Mouse (Mus musculus): ENCODE results near the gene 1700029P11Rik. TPM values are rescaled to one million over a fixed set of nuclear protein-coding genes. Genes with fewer than 3 reads are reported as not detected.
"Not testable (repeated sequence)": the region's sequence is repeated elsewhere in the genome, so short reads cannot be mapped to it uniquely, and the experiment has no call there.

Gene 1700029P11Rik
- polyA plus RNA-seq, 1 experiment from 2014 or later: not detected

DNA sequence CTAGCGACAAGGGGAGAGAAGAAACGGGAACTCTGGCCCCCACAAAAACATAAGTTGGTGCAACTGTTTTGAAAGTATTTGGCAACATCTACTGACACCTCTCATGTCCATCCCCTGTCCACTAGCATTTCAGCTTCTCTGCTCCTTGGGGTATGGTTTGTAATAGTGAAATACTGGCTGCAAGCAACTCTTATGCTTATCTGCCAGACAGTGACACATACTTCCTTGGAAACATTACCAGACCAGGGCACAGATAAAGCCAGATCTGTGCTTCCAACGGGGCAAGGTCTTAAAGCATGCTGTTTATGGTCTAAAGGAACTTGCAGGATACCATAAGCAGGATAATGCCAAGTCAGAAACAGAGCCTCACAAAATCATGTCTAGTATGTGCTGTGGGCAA is 21.4 kb upstream of the 1700029P11Rik start:
- Histone ChIP-seq H3K27me3 (no peaks in the 10 kb centered on the region), H3K36me3 (peaks cover 27% of the 10 kb centered on the region), H3K9me3 (replicated peaks) (no peaks in the 10 kb centered on the region), H3K9ac (peak overlapping the region; percentile 88), H3K27ac (peak overlapping the region; percentile 90), H3K4me2 (peak overlapping the region; percentile 100), H3K4me3 (replicated peaks) (no peak overlapping the region), H3K4me1 (replicated peaks) (peaks cover 34% of the 10 kb centered on the region)
- WGBS (ENCODE audit: insufficient replicate concordance): 55% methylated on average over 3 of the region's 3 CpGs
- ATAC-seq (ENCODE audit: low read depth) (no peak), DNase-seq (no peak)

DNA sequence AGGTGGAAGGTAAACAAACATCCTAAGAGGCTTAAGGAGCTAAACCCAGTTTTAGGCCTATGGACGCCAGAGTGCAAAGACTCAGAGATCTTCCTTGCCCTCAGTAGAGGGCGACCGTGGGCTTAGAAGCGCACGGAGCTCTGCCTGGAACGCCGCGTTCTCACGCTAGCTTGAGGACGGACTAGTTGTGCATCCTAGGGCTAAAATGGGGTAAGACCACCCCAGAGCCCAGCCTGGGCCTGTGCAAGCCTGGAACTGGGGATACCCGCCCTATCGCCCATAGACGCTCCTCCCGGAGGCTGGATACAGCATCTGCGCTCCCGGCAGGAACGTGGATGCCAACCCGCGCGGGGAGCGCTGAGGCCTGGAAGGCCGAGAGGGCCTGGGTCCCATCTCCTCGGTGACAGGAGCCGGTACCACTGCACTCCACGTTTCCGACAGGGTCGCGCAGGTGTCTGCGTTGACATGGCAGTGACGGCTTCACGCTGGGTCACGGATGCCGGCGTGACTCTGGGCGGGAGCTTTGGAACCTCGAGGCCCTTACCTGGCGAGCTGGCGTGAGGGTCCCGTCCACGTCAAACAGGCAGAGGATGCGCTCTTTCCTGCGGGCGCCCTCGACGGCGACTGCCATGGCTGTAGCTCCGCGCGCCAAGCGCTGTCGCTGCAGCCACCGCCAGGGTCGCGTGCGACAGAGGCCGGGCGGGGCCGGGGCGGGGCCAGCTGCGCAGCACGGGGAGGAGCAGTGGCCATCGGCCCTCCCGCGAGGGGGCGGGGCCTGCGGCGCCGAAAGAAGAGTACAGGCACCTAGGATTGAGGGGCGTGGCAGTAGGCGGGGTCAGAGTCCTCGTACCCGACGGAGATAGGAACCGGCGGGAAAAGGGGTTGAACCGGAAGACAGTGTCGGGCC is 19.9 kb upstream of the 1700029P11Rik start, which contains the start of gene Pmm1:
Gene Pmm1, minus strand, starts transcription at position 760 of the 907 bp plus-strand sequence.
- DNase-seq: peak; percentile 100
- WGBS (ENCODE audit: insufficient replicate concordance): under 1% methylated on average over 76 of the region's 77 CpGs
- no peaks in the 10 kb centered on the region for H3K27me3 ChIP-seq
- no peaks in the 10 kb centered on the region for H3K9me3 ChIP-seq (replicated peaks)
- H3K9ac ChIP-seq: peak within 1 kb of the TSS; percentile 88
- peaks cover 12% of the 10 kb centered on the region for H3K36me3 ChIP-seq
- peaks cover 34% of the 10 kb centered on the region for H3K4me1 ChIP-seq (replicated peaks)
- peak within 1 kb of the TSS; percentile 90 for H3K27ac ChIP-seq
- ATAC-seq (ENCODE audit: low read depth): peak; percentile 96
- H3K4me2 ChIP-seq: peak within 1 kb of the TSS; percentile 100
- peak within 1 kb of the TSS; percentile 81 for H3K4me3 ChIP-seq (replicated peaks)

DNA sequence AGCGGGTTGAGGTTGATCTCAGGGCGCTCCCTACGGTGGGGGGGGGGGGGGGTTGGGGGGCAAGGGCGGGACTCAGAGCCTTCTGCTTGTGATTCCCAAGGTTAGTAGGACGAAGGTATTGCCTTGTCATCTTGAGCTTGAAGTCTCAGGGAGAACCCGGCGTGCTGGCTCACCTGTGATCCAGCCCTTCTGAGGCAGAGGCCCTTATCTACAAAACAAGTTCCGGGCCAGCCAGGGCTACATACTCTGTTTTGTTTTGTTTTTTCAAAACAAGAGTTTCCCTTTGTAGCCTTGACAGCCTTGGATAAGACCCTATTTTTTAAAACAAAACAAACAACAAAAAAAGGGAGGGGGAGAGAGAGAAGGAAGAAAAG is 19.3 kb upstream of the 1700029P11Rik start:
- peak; percentile 72 for ATAC-seq (ENCODE audit: low read depth)
- H3K27ac ChIP-seq: peak overlapping the region; percentile 75
- no peaks in the 10 kb centered on the region for H3K9me3 ChIP-seq (replicated peaks)
- DNase-seq: no peak
- H3K4me3 ChIP-seq (replicated peaks): peak overlapping the region; percentile 81
- H3K4me2 ChIP-seq: peak overlapping the region; percentile 100
- under 1% methylated on average over 7 of the region's 8 CpGs for WGBS (ENCODE audit: insufficient replicate concordance)
- H3K9ac ChIP-seq: peak overlapping the region; percentile 62
- peaks cover 6% of the 10 kb centered on the region for H3K36me3 ChIP-seq
- peaks cover 34% of the 10 kb centered on the region for H3K4me1 ChIP-seq (replicated peaks)
- H3K27me3 ChIP-seq: no peaks in the 10 kb centered on the region

DNA sequence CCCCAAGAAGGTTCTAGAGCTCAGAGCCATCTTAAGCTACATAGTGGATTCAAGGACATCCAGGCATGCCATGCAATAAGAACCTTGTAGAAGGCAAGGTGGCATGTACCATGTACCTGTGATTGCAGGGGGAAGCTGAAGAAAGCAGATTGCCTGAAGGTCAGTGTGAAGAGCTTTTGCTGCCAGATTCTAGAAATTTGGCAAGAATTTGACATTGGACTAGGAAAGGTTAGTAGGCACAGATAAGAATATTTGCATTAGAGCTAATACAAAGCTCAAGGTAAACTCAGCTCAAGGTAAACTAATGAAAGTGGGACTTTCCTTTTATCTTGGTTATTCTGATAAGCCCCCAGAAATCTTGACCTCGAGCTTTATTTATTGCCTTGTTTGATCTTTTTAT is 16.1 kb upstream of the 1700029P11Rik start:
- H3K4me1 ChIP-seq (replicated peaks): peaks cover 30% of the 10 kb centered on the region

DNA sequence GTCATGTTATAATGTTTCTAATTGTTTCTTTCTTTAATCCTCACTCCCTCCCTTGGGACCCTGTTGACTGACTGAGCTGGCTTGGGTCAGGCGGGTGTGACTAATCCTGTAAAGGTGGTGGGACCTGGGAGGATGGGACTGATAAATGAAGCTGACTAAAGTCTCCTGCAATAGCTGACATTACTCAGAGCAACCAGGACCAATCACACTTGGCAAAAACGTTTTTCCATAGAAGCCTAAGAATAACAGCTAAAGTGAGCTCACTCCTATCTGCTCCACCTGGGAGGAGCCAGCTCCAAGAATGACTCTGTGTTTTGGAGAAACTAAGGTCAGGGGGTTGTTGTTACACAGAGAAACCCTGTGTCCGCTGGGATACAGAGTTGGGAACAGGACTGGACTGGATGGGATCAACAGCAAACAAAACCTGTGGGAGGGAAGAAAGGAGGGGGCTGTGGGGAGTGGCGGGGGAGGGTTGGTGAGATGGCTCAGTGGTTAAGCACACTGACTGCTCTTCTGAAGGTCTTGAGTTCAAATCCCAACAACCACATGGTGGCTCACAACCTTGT is 15.3 kb upstream of the 1700029P11Rik start:
- H3K4me1 ChIP-seq (replicated peaks): peaks cover 29% of the 10 kb centered on the region
- ATAC-seq (ENCODE audit: low read depth) (no peak), DNase-seq (no peak)
- H3K4me2 ChIP-seq: no peak overlapping the region
- no peak overlapping the region for H3K9ac ChIP-seq
- no peaks in the 10 kb centered on the region for H3K9me3 ChIP-seq (replicated peaks)
- WGBS (ENCODE audit: insufficient replicate concordance): 53% methylated on average over 4 of the region's 4 CpGs
- no peak overlapping the region for H3K27ac ChIP-seq
- H3K36me3 ChIP-seq: no peaks in the 10 kb centered on the region
- no peak overlapping the region for H3K4me3 ChIP-seq (replicated peaks)
- H3K27me3 ChIP-seq: peaks cover 7% of the 10 kb centered on the region; the same call in 1 of the 2 replicates

More for the DNA sequence above, 16.1 kb upstream of the 1700029P11Rik start:
- 28% methylated on average over 1 of the region's 1 CpGs for WGBS (ENCODE audit: insufficient replicate concordance)
- H3K36me3 ChIP-seq: no peaks in the 10 kb centered on the region
- H3K27me3 ChIP-seq: peaks cover 7% of the 10 kb centered on the region; the same call in 1 of the 2 replicates
- DNase-seq (no peak), ATAC-seq (ENCODE audit: low read depth) (no peak)
- H3K9me3 ChIP-seq (replicated peaks): no peaks in the 10 kb centered on the region
- no peak overlapping the region for H3K4me3 ChIP-seq (replicated peaks)
- H3K4me2 ChIP-seq: no peak overlapping the region
- H3K27ac ChIP-seq: no peak overlapping the region
- no peak overlapping the region for H3K9ac ChIP-seq

DNA sequence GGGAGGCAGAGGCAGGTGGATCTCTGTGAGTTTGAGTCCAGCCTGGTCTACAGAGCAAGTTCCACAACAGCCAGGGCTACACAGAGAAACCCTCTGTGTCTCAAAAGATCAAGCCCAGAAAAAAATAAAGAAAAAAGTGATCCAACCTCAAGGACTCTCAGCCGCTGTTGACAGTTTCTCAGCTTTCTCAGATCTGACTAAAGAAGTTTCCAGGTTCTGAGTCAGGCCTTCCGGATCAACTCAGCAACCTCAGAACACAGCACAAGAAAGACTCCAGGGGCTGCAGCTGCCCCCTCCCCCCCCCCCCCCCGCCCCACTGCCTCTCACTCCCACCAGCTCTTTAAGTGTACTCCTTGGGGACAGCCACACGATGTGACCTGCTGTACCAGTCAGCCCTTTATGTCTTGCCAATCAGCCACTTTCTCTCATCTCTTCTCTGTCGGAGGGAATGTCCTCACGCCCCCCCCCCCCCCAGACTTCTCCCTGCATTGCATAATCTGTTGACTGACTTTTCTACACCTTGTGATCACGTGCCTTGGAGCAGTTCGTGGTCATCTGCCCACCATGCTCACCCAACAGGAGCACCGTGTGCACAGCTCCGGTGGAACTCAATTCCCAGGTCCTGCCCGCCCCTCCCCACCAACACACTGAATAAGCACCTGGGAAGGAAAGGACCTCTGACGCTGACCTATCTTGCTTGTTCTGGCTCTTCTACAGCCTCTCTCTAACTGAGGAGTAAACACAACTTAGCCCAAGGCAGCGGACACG is 14.1 kb upstream of the 1700029P11Rik start:
- 72% methylated on average over 10 of the region's 14 CpGs for WGBS (ENCODE audit: insufficient replicate concordance)
- Histone ChIP-seq H3K4me3 (replicated peaks) (no peak overlapping the region), H3K27ac (no peak overlapping the region), H3K9me3 (replicated peaks) (no peaks in the 10 kb centered on the region), H3K27me3 (peaks cover 7% of the 10 kb centered on the region; the same call in 1 of the 2 replicates), H3K9ac (no peak overlapping the region), H3K4me1 (replicated peaks) (peaks cover 23% of the 10 kb centered on the region), H3K4me2 (no peak overlapping the region), H3K36me3 (no peaks in the 10 kb centered on the region)
- no peak for ATAC-seq (ENCODE audit: low read depth)
- DNase-seq: no peak

DNA sequence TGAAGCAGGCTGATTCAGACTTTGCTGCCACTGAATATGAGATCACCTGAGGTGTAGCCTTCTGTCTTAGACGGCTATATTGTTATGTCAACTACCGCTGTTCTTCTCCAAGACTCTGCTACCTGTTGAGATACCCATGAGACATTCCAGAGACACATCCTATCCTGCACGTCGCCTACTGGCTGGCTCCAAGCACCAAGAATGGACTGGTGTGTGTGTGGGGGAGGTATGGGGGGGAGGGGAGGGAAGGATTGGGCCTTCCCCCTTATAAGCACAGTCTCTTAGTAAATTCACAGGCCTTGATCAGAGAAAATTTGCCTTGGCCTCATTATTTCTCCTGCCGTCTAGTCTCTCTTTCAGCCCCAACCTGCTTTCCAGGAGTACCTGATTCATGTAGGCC is 12.5 kb upstream of the 1700029P11Rik start:
- no peaks in the 10 kb centered on the region for H3K9me3 ChIP-seq (replicated peaks)
- no peak overlapping the region for H3K4me3 ChIP-seq (replicated peaks)
- ATAC-seq (ENCODE audit: low read depth): no peak
- no peak overlapping the region for H3K27ac ChIP-seq
- H3K4me1 ChIP-seq (replicated peaks): peaks cover 19% of the 10 kb centered on the region
- no peak for DNase-seq
- no peaks in the 10 kb centered on the region for H3K36me3 ChIP-seq
- H3K4me2 ChIP-seq: no peak overlapping the region
- 83% methylated on average over 5 of the region's 5 CpGs for WGBS (ENCODE audit: insufficient replicate concordance)
- H3K9ac ChIP-seq: no peak overlapping the region
- H3K27me3 ChIP-seq: peaks cover 7% of the 10 kb centered on the region; the same call in 1 of the 2 replicates

DNA sequence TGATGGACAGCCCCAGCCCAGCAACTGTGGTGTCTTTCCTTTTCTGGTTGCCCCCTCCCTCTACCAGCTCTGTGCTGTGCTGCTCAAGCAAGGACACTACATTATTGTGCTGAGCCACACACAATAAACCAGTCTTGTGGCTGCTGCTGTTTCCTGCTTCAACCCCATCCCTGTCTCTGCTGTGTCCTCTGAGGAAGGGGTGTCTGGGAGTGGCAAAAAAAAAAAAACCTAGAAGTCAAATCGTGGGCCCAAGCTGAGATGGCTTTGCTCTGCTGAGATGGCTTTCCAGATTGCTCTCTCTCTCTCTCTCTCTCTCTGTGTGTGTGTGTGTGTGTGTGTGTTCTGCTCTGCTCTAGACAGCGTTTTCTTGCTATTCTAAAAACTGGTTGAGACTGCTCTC is 11.9 kb upstream of the 1700029P11Rik start:
- DNase-seq (no peak), ATAC-seq (ENCODE audit: low read depth) (no peak)
- Histone ChIP-seq H3K9me3 (replicated peaks) (no peaks in the 10 kb centered on the region), H3K36me3 (no peaks in the 10 kb centered on the region), H3K4me1 (replicated peaks) (peaks cover 19% of the 10 kb centered on the region), H3K4me3 (replicated peaks) (no peak overlapping the region), H3K4me2 (no peak overlapping the region), H3K27me3 (peaks cover 7% of the 10 kb centered on the region; the same call in 1 of the 2 replicates), H3K9ac (no peak overlapping the region; the same call in 1 of the 2 replicates), H3K27ac (no peak overlapping the region; the same call in 1 of the 2 replicates)
- WGBS (ENCODE audit: insufficient replicate concordance): 42% methylated on average over 2 of the region's 2 CpGs

DNA sequence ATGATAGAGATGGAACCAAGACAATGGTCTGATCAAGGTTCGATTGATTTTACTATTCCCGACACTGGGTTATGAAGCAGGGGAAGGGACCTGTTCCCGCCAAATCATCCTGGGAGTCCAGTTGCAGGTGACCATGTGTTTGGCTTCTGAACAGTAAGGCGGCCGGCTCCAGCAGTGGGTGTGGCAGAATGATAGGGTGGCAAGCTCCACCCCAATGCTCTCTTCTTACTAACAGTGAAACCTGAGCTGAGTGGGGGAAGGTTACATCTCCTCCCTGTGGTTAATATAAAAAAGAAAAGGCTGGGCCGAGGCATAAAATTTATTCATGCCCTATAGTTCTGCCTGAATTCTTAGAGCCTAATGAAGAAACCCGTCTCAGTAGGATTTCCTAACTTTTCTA is 11.2 kb upstream of the 1700029P11Rik start:
- ATAC-seq (ENCODE audit: low read depth): peak; percentile 87

DNA sequence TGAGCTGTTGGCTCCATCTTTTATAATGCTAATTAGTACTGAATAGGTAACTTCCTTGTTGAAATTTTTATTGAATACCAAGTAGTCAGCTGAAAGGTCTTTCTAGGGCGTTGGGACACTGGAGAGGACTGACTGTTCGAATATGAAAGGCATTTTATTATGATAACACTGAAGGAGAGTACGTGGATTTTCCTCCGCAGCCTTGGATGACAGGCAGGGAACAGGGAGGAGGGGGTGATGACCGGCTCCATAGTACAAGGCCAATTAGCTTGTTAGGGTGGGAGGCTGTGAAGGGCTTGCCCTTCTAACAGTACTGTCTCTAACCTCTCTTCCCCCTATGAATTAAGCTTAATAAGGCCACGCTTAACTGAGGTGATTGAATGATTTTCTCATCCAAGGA is 10.7 kb upstream of the 1700029P11Rik start:
- not testable (repeated sequence) for H3K9ac ChIP-seq; H3K4me3 ChIP-seq (replicated peaks); H3K27ac ChIP-seq; H3K36me3 ChIP-seq; H3K4me2 ChIP-seq; H3K27me3 ChIP-seq; ATAC-seq (ENCODE audit: low read depth); H3K9me3 ChIP-seq (replicated peaks); DNase-seq
- peaks cover 19% of the 10 kb centered on the region for H3K4me1 ChIP-seq (replicated peaks)
- 80% methylated on average over 6 of the region's 6 CpGs for WGBS (ENCODE audit: insufficient replicate concordance)

More for the DNA sequence above, 11.2 kb upstream of the 1700029P11Rik start:
- no peaks in the 10 kb centered on the region for H3K9me3 ChIP-seq (replicated peaks)
- H3K27ac ChIP-seq: peak overlapping the region; percentile 41
- H3K9ac ChIP-seq: no peak overlapping the region
- H3K27me3 ChIP-seq: peaks cover 7% of the 10 kb centered on the region; the same call in 1 of the 2 replicates
- 38% methylated on average over 7 of the region's 7 CpGs for WGBS (ENCODE audit: insufficient replicate concordance)
- H3K4me2 ChIP-seq: no peak overlapping the region
- H3K4me1 ChIP-seq (replicated peaks): peaks cover 19% of the 10 kb centered on the region
- no peak overlapping the region for H3K4me3 ChIP-seq (replicated peaks)
- no peaks in the 10 kb centered on the region for H3K36me3 ChIP-seq
- peak; percentile 41 for DNase-seq

DNA sequence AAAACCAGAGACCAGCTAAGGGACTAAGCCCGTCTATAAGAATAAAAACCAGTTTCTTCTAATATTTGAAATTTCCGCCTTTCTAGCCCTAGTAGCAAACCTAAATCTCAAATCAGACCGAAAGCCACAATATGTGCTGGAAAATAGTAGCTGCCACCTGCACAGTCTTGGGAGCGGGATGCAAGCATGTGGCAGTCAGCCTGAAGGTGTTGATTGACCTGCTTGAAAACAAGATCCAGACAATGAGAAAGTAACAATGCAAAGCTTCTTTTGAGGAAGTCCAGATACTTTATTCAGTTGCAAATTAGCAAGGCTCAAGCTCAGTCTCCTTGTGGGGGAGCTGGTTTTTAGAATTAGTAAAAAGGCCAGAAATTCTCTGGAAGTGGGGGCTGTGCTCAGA is 9.8 kb upstream of the 1700029P11Rik start:
- peaks cover 19% of the 10 kb centered on the region for H3K4me1 ChIP-seq (replicated peaks)
- WGBS (ENCODE audit: insufficient replicate concordance): 82% methylated on average over 4 of the region's 4 CpGs
- not testable (repeated sequence) for DNase-seq; ATAC-seq (ENCODE audit: low read depth); H3K9ac ChIP-seq; H3K36me3 ChIP-seq; H3K4me3 ChIP-seq (replicated peaks); H3K27ac ChIP-seq; H3K9me3 ChIP-seq (replicated peaks); H3K27me3 ChIP-seq; H3K4me2 ChIP-seq
